Mouse (Mus musculus): ENCODE measurements around the gene Ufsp1. TPM values are rescaled to one million over a fixed set of nuclear protein-coding genes. Genes with fewer than 3 reads are reported as not detected.
A peak's percentile ranks its signal among the peaks of the same experiment; 100 is the strongest.

Gene Ufsp1
- polyA plus RNA-seq, 1 experiment = 44.1 TPM

- no peak overlapping the region for H3K4me3 ChIP-seq (ENCODE audit: control insufficient read depth, insufficient read depth, low read length)
- H3K27ac ChIP-seq (ENCODE audit: control insufficient read depth, insufficient read depth, low read length) = no peak overlapping the region
- no peaks in the 10 kb centered on the region for H3K36me3 ChIP-seq (ENCODE audit: control insufficient read depth, insufficient read depth, low read length)
- peaks cover 18% of the 10 kb centered on the region; the same call in 1 of the 2 replicates for H3K27me3 ChIP-seq (ENCODE audit: control insufficient read depth, insufficient read depth, low read length)
- 78% methylated on average over 13 of the region's 13 CpGs for WGBS
- H3K4me1 ChIP-seq (replicated peaks; ENCODE audit: control insufficient read depth, insufficient read depth, low read length) = peaks cover 36% of the 10 kb centered on the region
- DNase-seq = no peak
- TF ChIP-seq CTCF (IDR thresholded peaks at IDR 0.05; ENCODE audit: borderline replicate concordance, control insufficient read depth, extremely low read depth, insufficient read depth, low read length, poor library complexity) (no peak), POLR2A (IDR thresholded peaks at IDR 0.05; ENCODE audit: control insufficient read depth, extremely low read depth, insufficient read depth, low read length, poor library complexity) (no peak)
Measured at GRCm38 (mm10) chr5:137289591-137290365, 4.7 kb upstream of the Ufsp1 start.

- peak; percentile 50 for DNase-seq
- TF ChIP-seq POLR2A (IDR thresholded peaks at IDR 0.05; ENCODE audit: control insufficient read depth, extremely low read depth, insufficient read depth, low read length, poor library complexity) (no peak), CTCF (IDR thresholded peaks at IDR 0.05; ENCODE audit: borderline replicate concordance, control insufficient read depth, extremely low read depth, insufficient read depth, low read length, poor library complexity) (0 out of 2 replicates have a peak, but pooled peaks have one; percentile 23)
- Histone ChIP-seq H3K27ac (ENCODE audit: control insufficient read depth, insufficient read depth, low read length) (no peak overlapping the region), H3K4me3 (ENCODE audit: control insufficient read depth, insufficient read depth, low read length) (no peak overlapping the region), H3K36me3 (ENCODE audit: control insufficient read depth, insufficient read depth, low read length) (peaks cover 2% of the 10 kb centered on the region), H3K4me1 (replicated peaks; ENCODE audit: control insufficient read depth, insufficient read depth, low read length) (peaks cover 38% of the 10 kb centered on the region), H3K27me3 (ENCODE audit: control insufficient read depth, insufficient read depth, low read length) (peaks cover 18% of the 10 kb centered on the region; the same call in 1 of the 2 replicates)
- WGBS = 31% methylated on average over 15 of the region's 15 CpGs
Measured at GRCm38 (mm10) chr5:137290677-137291076, 3.8 kb upstream of the Ufsp1 start.

DNA sequence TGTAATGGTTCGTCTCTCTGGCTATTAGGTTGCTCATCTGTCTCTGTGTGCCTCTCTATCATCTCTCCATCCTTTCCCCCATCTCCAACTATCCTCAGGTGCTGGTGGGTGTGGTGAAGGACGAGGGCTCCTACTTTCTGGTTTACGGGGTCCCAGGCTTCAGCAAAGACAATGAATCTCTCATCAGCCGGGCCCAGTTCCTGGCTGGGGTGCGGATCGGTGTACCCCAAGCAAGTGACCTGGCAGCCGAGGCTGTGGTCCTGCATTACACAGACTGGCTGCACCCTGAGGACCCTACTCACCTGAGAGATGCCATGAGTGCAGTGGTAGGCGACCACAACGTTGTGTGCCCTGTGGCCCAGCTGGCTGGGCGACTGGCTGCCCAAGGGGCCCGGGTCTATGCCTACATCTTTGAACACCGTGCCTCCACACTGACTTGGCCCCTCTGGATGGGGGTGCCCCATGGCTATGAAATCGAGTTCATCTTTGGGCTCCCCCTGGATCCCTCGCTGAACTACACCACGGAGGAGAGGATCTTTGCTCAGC lies 3.0 kb upstream of the Ufsp1 start:
- no peak for DNase-seq
- no peak for TF ChIP-seq POLR2A (IDR thresholded peaks at IDR 0.05; ENCODE audit: control insufficient read depth, extremely low read depth, insufficient read depth, low read length, poor library complexity)
- no peak for TF ChIP-seq CTCF (IDR thresholded peaks at IDR 0.05; ENCODE audit: borderline replicate concordance, control insufficient read depth, extremely low read depth, insufficient read depth, low read length, poor library complexity)
- H3K27ac ChIP-seq (ENCODE audit: control insufficient read depth, insufficient read depth, low read length) = no peak overlapping the region
- H3K4me3 ChIP-seq (ENCODE audit: control insufficient read depth, insufficient read depth, low read length) = no peak overlapping the region
- peaks cover 18% of the 10 kb centered on the region; the same call in 1 of the 2 replicates for H3K27me3 ChIP-seq (ENCODE audit: control insufficient read depth, insufficient read depth, low read length)
- peaks cover 38% of the 10 kb centered on the region for H3K4me1 ChIP-seq (replicated peaks; ENCODE audit: control insufficient read depth, insufficient read depth, low read length)
- 88% methylated on average over 15 of the region's 15 CpGs for WGBS
- peaks cover 10% of the 10 kb centered on the region for H3K36me3 ChIP-seq (ENCODE audit: control insufficient read depth, insufficient read depth, low read length)

GRCm38 (mm10) chr5:137293282-137293681 lies 1.1 kb upstream of the Ufsp1 start:
- peaks cover 28% of the 10 kb centered on the region for H3K36me3 ChIP-seq (ENCODE audit: control insufficient read depth, insufficient read depth, low read length)
- 0% methylated on average over 15 of the region's 15 CpGs for WGBS
- no peak overlapping the region for H3K27ac ChIP-seq (ENCODE audit: control insufficient read depth, insufficient read depth, low read length)
- peaks cover 26% of the 10 kb centered on the region for H3K4me1 ChIP-seq (replicated peaks; ENCODE audit: control insufficient read depth, insufficient read depth, low read length)
- DNase-seq = peak; percentile 64
- no peak for TF ChIP-seq CTCF (IDR thresholded peaks at IDR 0.05; ENCODE audit: borderline replicate concordance, control insufficient read depth, extremely low read depth, insufficient read depth, low read length, poor library complexity)
- no peak for TF ChIP-seq POLR2A (IDR thresholded peaks at IDR 0.05; ENCODE audit: control insufficient read depth, extremely low read depth, insufficient read depth, low read length, poor library complexity)
- peaks cover 10% of the 10 kb centered on the region; the same call in 1 of the 2 replicates for H3K27me3 ChIP-seq (ENCODE audit: control insufficient read depth, insufficient read depth, low read length)
- peak overlapping the region; percentile 20 for H3K4me3 ChIP-seq (ENCODE audit: control insufficient read depth, insufficient read depth, low read length)

GRCm38 (mm10) chr5:137294744-137295093 lies 290 bp downstream of the Ufsp1 start:
- 38% methylated on average over 18 of the region's 18 CpGs for WGBS
- Histone ChIP-seq H3K27ac (ENCODE audit: control insufficient read depth, insufficient read depth, low read length) (no peak overlapping the region), H3K36me3 (ENCODE audit: control insufficient read depth, insufficient read depth, low read length) (peaks cover 43% of the 10 kb centered on the region), H3K27me3 (ENCODE audit: control insufficient read depth, insufficient read depth, low read length) (no peaks in the 10 kb centered on the region; the same call in 1 of the 2 replicates), H3K4me1 (replicated peaks; ENCODE audit: control insufficient read depth, insufficient read depth, low read length) (peaks cover 17% of the 10 kb centered on the region), H3K4me3 (ENCODE audit: control insufficient read depth, insufficient read depth, low read length) (peak overlapping the region; percentile 36)
- TF ChIP-seq CTCF (IDR thresholded peaks at IDR 0.05; ENCODE audit: borderline replicate concordance, control insufficient read depth, extremely low read depth, insufficient read depth, low read length, poor library complexity) (no peak), POLR2A (IDR thresholded peaks at IDR 0.05; ENCODE audit: control insufficient read depth, extremely low read depth, insufficient read depth, low read length, poor library complexity) (no peak)
- no peak for DNase-seq

GRCm38 (mm10) chr5:137295296-137295695 lies 867 bp downstream of the Ufsp1 start:
- H3K4me1 ChIP-seq (replicated peaks; ENCODE audit: control insufficient read depth, insufficient read depth, low read length) = peaks cover 17% of the 10 kb centered on the region
- TF ChIP-seq CTCF (IDR thresholded peaks at IDR 0.05; ENCODE audit: borderline replicate concordance, control insufficient read depth, extremely low read depth, insufficient read depth, low read length, poor library complexity) (no peak), POLR2A (IDR thresholded peaks at IDR 0.05; ENCODE audit: control insufficient read depth, extremely low read depth, insufficient read depth, low read length, poor library complexity) (no peak)
- no peak overlapping the region for H3K4me3 ChIP-seq (ENCODE audit: control insufficient read depth, insufficient read depth, low read length)
- 92% methylated on average over 9 of the region's 9 CpGs for WGBS
- no peak overlapping the region for H3K27ac ChIP-seq (ENCODE audit: control insufficient read depth, insufficient read depth, low read length)
- no peak for DNase-seq
- peaks cover 49% of the 10 kb centered on the region for H3K36me3 ChIP-seq (ENCODE audit: control insufficient read depth, insufficient read depth, low read length)
- H3K27me3 ChIP-seq (ENCODE audit: control insufficient read depth, insufficient read depth, low read length) = no peaks in the 10 kb centered on the region; the same call in 1 of the 2 replicates

All from thymus, adult 2 months (tissue).